Mouse (Mus musculus): ENCODE data around the gene Naip1.

DNA sequence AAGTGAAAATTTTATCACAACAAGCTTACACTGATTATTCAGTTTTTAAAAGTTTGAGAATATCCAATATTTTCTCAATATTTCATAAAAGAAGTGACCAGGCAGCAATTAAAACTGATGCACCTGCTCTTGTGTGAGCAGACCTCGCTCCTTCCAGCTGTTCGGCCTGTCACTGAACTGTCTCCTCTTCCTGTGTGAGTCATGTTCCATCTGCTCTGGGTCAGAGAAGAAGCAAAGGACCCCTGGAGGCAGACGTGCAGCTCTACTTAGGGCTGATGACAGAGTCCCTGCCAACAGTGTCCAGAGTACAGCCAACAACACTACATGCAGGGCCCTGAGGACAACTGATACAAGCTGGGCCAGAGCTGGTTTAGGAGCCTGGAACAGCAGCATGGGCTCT is 12.6 kb downstream of the Naip1 start:
- TF ChIP-seq GATA1 (IDR thresholded peaks at IDR 0.05; ENCODE audit: borderline replicate concordance, low read length): no peak
- TF ChIP-seq CTCF (IDR thresholded peaks at IDR 0.05; ENCODE audit: low read depth, low read length): no peak
- TF ChIP-seq TAL1 (conservative IDR thresholded peaks at IDR 0.05; ENCODE audit: low read depth, low read length): no peak
- no peak for TF ChIP-seq POLR2AphosphoS5 (IDR thresholded peaks at IDR 0.05; ENCODE audit: insufficient replicate concordance, low read depth, low read length)
